ENCODE assay signal across 20 mouse cellular contexts in genomic region chr1:141716953-141717352, GRCm38 (mm10).
A peak's percentile ranks its signal among the peaks of the same experiment; 100 is the strongest.
DNase-seq lines count a peak whose midpoint lies in the region; ATAC-seq lines count a peak whose summit lies in the region.
"Had no signal": no experiment of that assay in that cellular context is flagged by ENCODE, and none has a peak within 500 bp of the region (broad histone marks: within the 10 kb centered on the region; RNA-seq: fewer than 3 reads in every experiment).

No protein-coding gene starts in this region.

- H3K36me3 ChIP-seq in forebrain, embryonic 12.5 days (replicated peaks): no peaks in the 10 kb centered on the region
- H3K36me3 ChIP-seq in forebrain, embryonic 11.5 days (ENCODE audit: control insufficient read depth, insufficient read depth, low read length): no peaks in the 10 kb centered on the region
- no peaks in the 10 kb centered on the region for H3K36me3 ChIP-seq in midbrain, embryonic 11.5 days (ENCODE audit: control insufficient read depth, insufficient read depth, low read length)
- no peaks in the 10 kb centered on the region for H3K36me3 ChIP-seq in midbrain, embryonic 16.5 days (ENCODE audit: control insufficient read depth, insufficient read depth, low read length)
- no peaks in the 10 kb centered on the region for H3K36me3 ChIP-seq in neural tube, embryonic 13.5 days
- H3K36me3 ChIP-seq in neural tube, embryonic 15.5 days: no peaks in the 10 kb centered on the region
- H3K36me3 ChIP-seq: embryonic facial prominence, embryonic 15.5 days; heart, embryonic 12.5 days; hindbrain, embryonic 10.5 days had no signal

- H3K4me3 ChIP-seq in forebrain, embryonic 12.5 days (replicated peaks): no peak overlapping the region
- no peak overlapping the region for H3K4me3 ChIP-seq in forebrain, embryonic 11.5 days (ENCODE audit: low read depth, low read length)
- H3K4me3 ChIP-seq in midbrain, embryonic 11.5 days (ENCODE audit: low read depth, low read length): no peak overlapping the region
- H3K4me3 ChIP-seq in midbrain, embryonic 16.5 days (ENCODE audit: low read depth, low read length): no peak overlapping the region
- no peak overlapping the region for H3K4me3 ChIP-seq in neural tube, embryonic 13.5 days
- H3K4me3 ChIP-seq in neural tube, embryonic 15.5 days (replicated peaks): no peak overlapping the region
- H3K4me3 ChIP-seq: embryonic facial prominence, embryonic 15.5 days; erythroblast, embryonic 14.5 days; gastrocnemius, adult 2 months; heart, embryonic 12.5 days; hindbrain, embryonic 10.5 days had no signal

- no peak overlapping the region for H3K4me2 ChIP-seq in forebrain, embryonic 12.5 days
- no peak overlapping the region for H3K4me2 ChIP-seq in forebrain, embryonic 11.5 days (ENCODE audit: low read depth, low read length, severe bottlenecking)
- no peak overlapping the region for H3K4me2 ChIP-seq in midbrain, embryonic 11.5 days
- no peak overlapping the region for H3K4me2 ChIP-seq in midbrain, embryonic 16.5 days (ENCODE audit: low read length)
- H3K4me2 ChIP-seq in neural tube, embryonic 13.5 days: no peak overlapping the region
- no peak overlapping the region for H3K4me2 ChIP-seq in neural tube, embryonic 15.5 days
- H3K4me2 ChIP-seq: embryonic facial prominence, embryonic 15.5 days; heart, embryonic 12.5 days had no signal

- no peaks in the 10 kb centered on the region for H3K9me3 ChIP-seq in forebrain, embryonic 12.5 days
- no peaks in the 10 kb centered on the region for H3K9me3 ChIP-seq in forebrain, embryonic 11.5 days (ENCODE audit: control insufficient read depth, low read length)
- no peaks in the 10 kb centered on the region for H3K9me3 ChIP-seq in midbrain, embryonic 11.5 days (ENCODE audit: control insufficient read depth, low read length)
- H3K9me3 ChIP-seq in midbrain, embryonic 16.5 days (replicated peaks; ENCODE audit: control insufficient read depth, low read length, poor library complexity, severe bottlenecking): no peaks in the 10 kb centered on the region
- H3K9me3 ChIP-seq in neural tube, embryonic 13.5 days: no peaks in the 10 kb centered on the region
- H3K9me3 ChIP-seq in neural tube, embryonic 15.5 days (replicated peaks): no peaks in the 10 kb centered on the region
- H3K9me3 ChIP-seq: embryonic facial prominence, embryonic 15.5 days; heart, embryonic 12.5 days; hindbrain, embryonic 10.5 days had no signal

- DNase-seq in forebrain, embryonic 11.5 days (ENCODE audit: low spot score): no peak
- no peak for DNase-seq in midbrain, embryonic 11.5 days (ENCODE audit: low spot score, missing footprints)
- no peak for DNase-seq in urinary bladder, postnatal 25 days (ENCODE audit: low spot score)
- DNase-seq: adrenal gland, postnatal 10 days; B cell, adult 2 months; cerebellum, adult 11 months; cerebellum, adult 8-10 months; cerebellum, postnatal 14 days; gastrocnemius, adult 2 months; gastrocnemius, postnatal 25 days had no signal

- H3K4me1 ChIP-seq in forebrain, embryonic 12.5 days: 0 out of 2 replicates have a peak, but pooled peaks cover 2% of the 10 kb centered on the region
- no peaks in the 10 kb centered on the region for H3K4me1 ChIP-seq in forebrain, embryonic 11.5 days (replicated peaks; ENCODE audit: control insufficient read depth, insufficient read depth, low read length)
- H3K4me1 ChIP-seq in midbrain, embryonic 11.5 days (ENCODE audit: control insufficient read depth, insufficient read depth, low read length): peaks cover 3% of the 10 kb centered on the region; the same call in 1 of the 2 replicates
- H3K4me1 ChIP-seq in midbrain, embryonic 16.5 days (ENCODE audit: control insufficient read depth, insufficient read depth, low read length): no peaks in the 10 kb centered on the region; the same call in 1 of the 2 replicates
- peaks cover 14% of the 10 kb centered on the region for H3K4me1 ChIP-seq in neural tube, embryonic 13.5 days (replicated peaks)
- peaks cover 9% of the 10 kb centered on the region for H3K4me1 ChIP-seq in neural tube, embryonic 15.5 days
- H3K4me1 ChIP-seq: embryonic facial prominence, embryonic 15.5 days; heart, embryonic 12.5 days had no signal

- H3K9ac ChIP-seq in forebrain, embryonic 12.5 days: no peak overlapping the region
- H3K9ac ChIP-seq in forebrain, embryonic 11.5 days (ENCODE audit: low read length): no peak overlapping the region
- no peak overlapping the region for H3K9ac ChIP-seq in midbrain, embryonic 11.5 days (ENCODE audit: low read length)
- no peak overlapping the region for H3K9ac ChIP-seq in midbrain, embryonic 16.5 days (ENCODE audit: low read depth, low read length)
- no peak overlapping the region for H3K9ac ChIP-seq in neural tube, embryonic 13.5 days
- no peak overlapping the region for H3K9ac ChIP-seq in neural tube, embryonic 15.5 days (replicated peaks)
- H3K9ac ChIP-seq: embryonic facial prominence, embryonic 15.5 days; heart, embryonic 12.5 days had no signal

- ATAC-seq in forebrain, embryonic 12.5 days (ENCODE audit: low FRiP score): 0 out of 2 replicates have a peak, but pooled peaks have one; percentile 21
- ATAC-seq in forebrain, embryonic 11.5 days (replicated peaks; ENCODE audit: low FRiP score): no peak
- 0 out of 2 replicates have a peak, but pooled peaks have one; percentile 41 for ATAC-seq in midbrain, embryonic 11.5 days (ENCODE audit: low FRiP score)
- ATAC-seq in midbrain, embryonic 16.5 days: no peak
- no peak for ATAC-seq in neural tube, embryonic 13.5 days (ENCODE audit: low read depth)
- no peak for ATAC-seq in neural tube, embryonic 15.5 days (ENCODE audit: low FRiP score)
- ATAC-seq: CD4-positive, CD25-positive, alpha-beta regulatory T cell, adult 4 months; inflammation-experienced regulatory T-cells, adult 6 months had no signal

- no peak overlapping the region for H3K27ac ChIP-seq in forebrain, embryonic 12.5 days
- no peak overlapping the region for H3K27ac ChIP-seq in forebrain, embryonic 11.5 days (ENCODE audit: low read depth, low read length)
- H3K27ac ChIP-seq in midbrain, embryonic 11.5 days (ENCODE audit: low read depth, low read length): no peak overlapping the region
- H3K27ac ChIP-seq in midbrain, embryonic 16.5 days (ENCODE audit: low read length): no peak overlapping the region
- H3K27ac ChIP-seq in neural tube, embryonic 13.5 days (replicated peaks): 0 out of 2 replicates have a peak overlapping the region, but pooled peaks have one; percentile 18
- no peak overlapping the region for H3K27ac ChIP-seq in neural tube, embryonic 15.5 days (replicated peaks)
- H3K27ac ChIP-seq: embryonic facial prominence, embryonic 15.5 days; gastrocnemius, adult 2 months; hindbrain, embryonic 10.5 days had no signal

- H3K27me3 ChIP-seq in forebrain, embryonic 12.5 days: no peaks in the 10 kb centered on the region
- H3K27me3 ChIP-seq in forebrain, embryonic 11.5 days (ENCODE audit: control insufficient read depth, insufficient read depth, low read length): no peaks in the 10 kb centered on the region
- H3K27me3 ChIP-seq in midbrain, embryonic 11.5 days (ENCODE audit: control insufficient read depth, insufficient read depth, low read length): no peaks in the 10 kb centered on the region
- H3K27me3 ChIP-seq in midbrain, embryonic 16.5 days (ENCODE audit: control insufficient read depth, insufficient read depth, low read depth, low read length): no peaks in the 10 kb centered on the region
- H3K27me3 ChIP-seq in neural tube, embryonic 13.5 days: no peaks in the 10 kb centered on the region
- no peaks in the 10 kb centered on the region for H3K27me3 ChIP-seq in neural tube, embryonic 15.5 days (replicated peaks)
- H3K27me3 ChIP-seq: embryonic facial prominence, embryonic 15.5 days; heart, embryonic 12.5 days had no signal

Comparison
In these comparisons a context has a peak if more than half of its experiments do, and no peak if none do; other contexts are left out.
1. ATAC-seq: peak in forebrain, embryonic 12.5 days (single experiment) and midbrain, embryonic 11.5 days (single experiment); none in forebrain, embryonic 11.5 days (single experiment), midbrain, embryonic 16.5 days (single experiment), neural tube, embryonic 13.5 days (single experiment) and neural tube, embryonic 15.5 days (single experiment).